Comparison of ENCODE assay signal across 9 mouse cellular contexts in the genomic region with DNA sequence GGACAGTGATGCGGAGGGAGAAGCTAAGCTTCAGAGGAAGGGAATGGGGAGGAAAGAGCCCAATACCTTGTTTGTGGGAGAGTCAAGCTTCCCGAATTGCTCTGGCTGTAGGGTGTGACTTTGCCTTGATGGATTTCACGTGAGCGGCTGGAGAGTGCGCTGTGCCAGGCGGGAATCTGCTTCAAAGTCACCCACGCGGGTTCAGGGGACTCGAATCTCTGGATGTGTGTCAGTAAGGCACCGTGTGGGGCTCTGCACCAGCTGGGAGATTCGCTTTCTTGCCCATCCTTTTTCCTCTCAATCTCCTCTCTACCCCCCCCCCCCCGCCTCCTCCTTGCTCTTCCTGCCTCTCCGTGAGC. TPM values are rescaled to one million over a fixed set of nuclear protein-coding genes. Genes with fewer than 3 reads are reported as not detected.
A peak's percentile ranks its signal among the peaks of the same experiment; 100 is the strongest.
DNase-seq lines count a peak whose midpoint lies in the region; ATAC-seq and TF ChIP-seq lines count a peak whose summit lies in the region.
"Had no signal": no experiment of that assay in that cellular context is flagged by ENCODE, and none has a peak within 500 bp of the region (broad histone marks: within the 10 kb centered on the region; RNA-seq: fewer than 3 reads in every experiment).

No protein-coding gene starts in this region.

- H3K9me3 ChIP-seq in hindbrain, embryonic 13.5 days, result no peaks in the 10 kb centered on the region
- no peaks in the 10 kb centered on the region for H3K9me3 ChIP-seq in midbrain, embryonic 12.5 days

- peak; percentile 74 for ATAC-seq in hindbrain, embryonic 13.5 days (ENCODE audit: low FRiP score)
- no peak; the same call in none of the 2 replicates for ATAC-seq in midbrain, embryonic 12.5 days (ENCODE audit: low FRiP score, low read depth)

- peak overlapping the region; percentile 42 for H3K4me3 ChIP-seq in kidney, adult 2 months (ENCODE audit: insufficient read depth, low read depth, low read length)
- H3K4me3 ChIP-seq in cortical plate, adult 2 months (ENCODE audit: insufficient read depth, low read length), result peak overlapping the region; percentile 40
- peak overlapping the region; percentile 36 for H3K4me3 ChIP-seq in hindbrain, embryonic 13.5 days
- peak overlapping the region; percentile 33 for H3K4me3 ChIP-seq in midbrain, embryonic 12.5 days
- H3K4me3 ChIP-seq: myocyte had no signal

- WGBS in kidney, adult 2 months, result 19% methylated on average over 13 of the region's 13 CpGs
- 27% methylated on average over 12 of the region's 13 CpGs for WGBS in hindbrain, embryonic 13.5 days
- WGBS in midbrain, embryonic 12.5 days, result 14% methylated on average over 12 of the region's 13 CpGs

- DNase-seq in kidney, adult 2 months, result no peak
- no peak for DNase-seq in kidney, postnatal 4 days
- DNase-seq in layer of hippocampus, adult 9-11 months, result no peak
- DNase-seq in urinary bladder, postnatal 25 days (ENCODE audit: low spot score), result no peak
- no peak for DNase-seq in urinary bladder, adult 2 months (ENCODE audit: low spot score)

- no peak for TF ChIP-seq CTCF in kidney, adult 2 months (conservative IDR thresholded peaks at IDR 0.05; ENCODE audit: insufficient read depth, insufficient read length, low read depth, low read length)
- no peak for TF ChIP-seq CTCF in cortical plate, adult 2 months (IDR thresholded peaks at IDR 0.05; ENCODE audit: extremely low read depth, insufficient read depth, low read length)

- TF ChIP-seq POLR2A in kidney, adult 2 months (IDR thresholded peaks at IDR 0.05; ENCODE audit: low read depth, low read length), result no peak
- TF ChIP-seq POLR2A in cortical plate, adult 2 months (IDR thresholded peaks at IDR 0.05; ENCODE audit: extremely low read depth, insufficient read depth, low read length), result no peak

- peak overlapping the region; percentile 58 for H3K4me2 ChIP-seq in hindbrain, embryonic 13.5 days
- H3K4me2 ChIP-seq in midbrain, embryonic 12.5 days (replicated peaks), result peak overlapping the region; percentile 66

- H3K4me1 ChIP-seq in kidney, adult 2 months (ENCODE audit: control insufficient read depth, insufficient read depth, low read length), result 0 out of 2 replicates have a peak, but pooled peaks cover 3% of the 10 kb centered on the region
- H3K4me1 ChIP-seq in cortical plate, adult 2 months (ENCODE audit: control insufficient read depth, insufficient read depth, low read length), result no peaks in the 10 kb centered on the region
- H3K4me1 ChIP-seq in hindbrain, embryonic 13.5 days (replicated peaks), result peaks cover 9% of the 10 kb centered on the region
- peaks cover 11% of the 10 kb centered on the region for H3K4me1 ChIP-seq in midbrain, embryonic 12.5 days

- H3K27ac ChIP-seq in kidney, adult 2 months (ENCODE audit: insufficient read depth, low read depth, low read length), result no peak overlapping the region
- no peak overlapping the region for H3K27ac ChIP-seq in cortical plate, adult 2 months (ENCODE audit: insufficient read depth, low read length)
- no peak overlapping the region for H3K27ac ChIP-seq in hindbrain, embryonic 13.5 days
- no peak overlapping the region for H3K27ac ChIP-seq in midbrain, embryonic 12.5 days (replicated peaks)

- H3K36me3 ChIP-seq in kidney, adult 2 months (ENCODE audit: control insufficient read depth, insufficient read depth, low read length), result no peaks in the 10 kb centered on the region
- H3K36me3 ChIP-seq in hindbrain, embryonic 13.5 days, result no peaks in the 10 kb centered on the region
- no peaks in the 10 kb centered on the region for H3K36me3 ChIP-seq in midbrain, embryonic 12.5 days

- no peaks in the 10 kb centered on the region for H3K27me3 ChIP-seq in kidney, adult 2 months (replicated peaks; ENCODE audit: control insufficient read depth, insufficient read depth, low read length)
- H3K27me3 ChIP-seq in hindbrain, embryonic 13.5 days, result peaks cover 19% of the 10 kb centered on the region; the same call in 1 of the 2 replicates
- peaks cover 21% of the 10 kb centered on the region for H3K27me3 ChIP-seq in midbrain, embryonic 12.5 days

- peak overlapping the region; percentile 63 for H3K9ac ChIP-seq in hindbrain, embryonic 13.5 days
- 0 out of 2 replicates have a peak overlapping the region, but pooled peaks have one; percentile 34 for H3K9ac ChIP-seq in midbrain, embryonic 12.5 days (replicated peaks)

RNA-seq across cellular contexts. Expression of a gene that starts 44.3 kb away (rescaled TPM):
- 0.48 and 1.1 TPM in 2 replicates for polyA plus RNA-seq in kidney, adult 2 months (2012; rRNA removed)
- polyA plus RNA-seq in cortical plate, adult 2 months (2012; rRNA removed), result 12.0 and 13.6 TPM in 2 replicates
- polyA plus RNA-seq in hindbrain, embryonic 13.5 days (2015; fragmentation: Nextera tagmentation; extraction: Ambion mirVana), result 5.2 and 7.0 TPM in 2 replicates
- 1.9 and 2.4 TPM in 2 replicates for polyA plus RNA-seq in midbrain, embryonic 12.5 days (2016; fragmentation: Nextera tagmentation; extraction: Ambion mirVana)
- polyA plus RNA-seq in urinary bladder, adult 2 months (2012; rRNA removed), result 268 and 422 TPM in 2 replicates

Comparison
In these comparisons a context has a peak if more than half of its experiments do, and no peak if none do; other contexts are left out.
1. RNA of a gene that starts 44.3 kb away (polyA plus RNA-seq): 268 to 422 TPM in urinary bladder, adult 2 months; 12.0 to 13.6 TPM in cortical plate, adult 2 months, 5.2 to 7.0 TPM in hindbrain, embryonic 13.5 days, 1.9 to 2.4 TPM in midbrain, embryonic 12.5 days and 0.48 to 1.1 TPM in kidney, adult 2 months; every median in the first group is over 10 times any median in the second.
2. Peak in every context shown above with its lines, with median percentiles within 50 percentile points of each other: H3K4me3 ChIP-seq.